In genomic region chr14:57999402-57999734, GRCm38 (mm10) we compare ENCODE assay signal across 9 mouse cellular contexts. TPM values are rescaled to one million over a fixed set of nuclear protein-coding genes. Genes with fewer than 3 reads are reported as not detected.
DNase-seq lines count a peak whose midpoint lies in the region; ATAC-seq and TF ChIP-seq lines count a peak whose summit lies in the region.
"Had no signal": no experiment of that assay in that cellular context is flagged by ENCODE, and none has a peak within 500 bp of the region (broad histone marks: within the 10 kb centered on the region; RNA-seq: fewer than 3 reads in every experiment).

No protein-coding gene starts in this region.

- no peaks in the 10 kb centered on the region for H3K9me3 ChIP-seq in heart, embryonic 16.5 days (replicated peaks; ENCODE audit: control insufficient read depth, low read length)
- H3K9me3 ChIP-seq in hindbrain, embryonic 12.5 days (replicated peaks): no peaks in the 10 kb centered on the region
- H3K9me3 ChIP-seq in midbrain, embryonic 11.5 days (ENCODE audit: control insufficient read depth, low read length): no peaks in the 10 kb centered on the region

- peaks cover 11% of the 10 kb centered on the region for H3K4me1 ChIP-seq in heart, embryonic 16.5 days (ENCODE audit: control insufficient read depth, insufficient read depth, low read length)
- H3K4me1 ChIP-seq in bone marrow, adult 2 months (ENCODE audit: control insufficient read depth, insufficient read depth, low read length): peaks cover 3% of the 10 kb centered on the region; the same call in 1 of the 2 replicates
- peaks cover 3% of the 10 kb centered on the region for H3K4me1 ChIP-seq in hindbrain, embryonic 12.5 days
- H3K4me1 ChIP-seq in midbrain, embryonic 11.5 days (ENCODE audit: control insufficient read depth, insufficient read depth, low read length): peaks cover 4% of the 10 kb centered on the region; the same call in 1 of the 2 replicates

- H3K27ac ChIP-seq in heart, embryonic 16.5 days (ENCODE audit: low read length): no peak overlapping the region; the same call in 1 of the 2 replicates
- H3K27ac ChIP-seq in bone marrow, adult 2 months (ENCODE audit: control insufficient read depth, insufficient read depth, low read depth, low read length, poor library complexity): no peak overlapping the region
- H3K27ac ChIP-seq in hindbrain, embryonic 12.5 days: peak overlapping the region; percentile 93; the same call in 1 of the 2 replicates
- H3K27ac ChIP-seq in midbrain, embryonic 11.5 days (ENCODE audit: low read depth, low read length): no peak overlapping the region

- peak; percentile 9; the same call in 1 of the 2 replicates for TF ChIP-seq CTCF in bone marrow, adult 2 months (IDR thresholded peaks at IDR 0.05; ENCODE audit: control insufficient read depth, insufficient read depth, low read length)

- peak overlapping the region; percentile 98 for H3K4me3 ChIP-seq in heart, embryonic 16.5 days (ENCODE audit: low read length)
- H3K4me3 ChIP-seq in bone marrow, adult 2 months (replicated peaks; ENCODE audit: control insufficient read depth, low read depth, low read length): peak overlapping the region; percentile 69
- H3K4me3 ChIP-seq in hindbrain, embryonic 12.5 days: peak overlapping the region; percentile 92
- H3K4me3 ChIP-seq in midbrain, embryonic 11.5 days (ENCODE audit: low read depth, low read length): peak overlapping the region; percentile 90

- peak overlapping the region; percentile 95; the same call in 1 of the 2 replicates for H3K9ac ChIP-seq in heart, embryonic 16.5 days (ENCODE audit: low read length)
- H3K9ac ChIP-seq in hindbrain, embryonic 12.5 days: no peak overlapping the region
- peak overlapping the region; percentile 94; the same call in 1 of the 2 replicates for H3K9ac ChIP-seq in midbrain, embryonic 11.5 days (ENCODE audit: low read length)

- DNase-seq in heart, adult 18-20 months: no peak
- DNase-seq in midbrain, embryonic 11.5 days (ENCODE audit: low spot score, missing footprints): no peak
- DNase-seq in spleen, postnatal 4 days (ENCODE audit: low spot score in 2 of 2): no peak
- DNase-seq in MN1 (ENCODE audit: low spot score): no peak
- DNase-seq in cerebellum, postnatal 14 days: no peak

- WGBS in heart, embryonic 16.5 days: 32% methylated on average over 5 of the region's 5 CpGs
- WGBS in bone marrow, adult 2 months: 33% methylated on average over 5 of the region's 5 CpGs
- 35% methylated on average over 5 of the region's 5 CpGs for WGBS in hindbrain, embryonic 12.5 days
- WGBS in midbrain, embryonic 11.5 days: 33% methylated on average over 5 of the region's 5 CpGs

- no peaks in the 10 kb centered on the region for H3K27me3 ChIP-seq in heart, embryonic 16.5 days (ENCODE audit: control insufficient read depth, insufficient read depth, low read length)
- H3K27me3 ChIP-seq in hindbrain, embryonic 12.5 days: no peaks in the 10 kb centered on the region; the same call in 1 of the 2 replicates
- no peaks in the 10 kb centered on the region; the same call in 1 of the 2 replicates for H3K27me3 ChIP-seq in midbrain, embryonic 11.5 days (ENCODE audit: control insufficient read depth, insufficient read depth, low read length)
- H3K27me3 ChIP-seq: Patski had no signal

- TF ChIP-seq POLR2A in bone marrow, adult 2 months (IDR thresholded peaks at IDR 0.05; ENCODE audit: borderline replicate concordance, control insufficient read depth, low read depth, low read length): no peak

- ATAC-seq in heart, embryonic 16.5 days (replicated peaks; ENCODE audit: extremely low read depth, insufficient read depth, low FRiP score): no peak
- peak; percentile 71; the same call in 1 of the 2 replicates for ATAC-seq in hindbrain, embryonic 12.5 days (ENCODE audit: low FRiP score)
- ATAC-seq in midbrain, embryonic 11.5 days (ENCODE audit: low FRiP score): no peak

- H3K4me2 ChIP-seq in heart, embryonic 16.5 days (ENCODE audit: low read depth, low read length): peak overlapping the region; percentile 88
- H3K4me2 ChIP-seq in hindbrain, embryonic 12.5 days (replicated peaks): peak overlapping the region; percentile 67
- H3K4me2 ChIP-seq in midbrain, embryonic 11.5 days: peak overlapping the region; percentile 65

- H3K36me3 ChIP-seq in heart, embryonic 16.5 days (ENCODE audit: control insufficient read depth, insufficient read depth): no peaks in the 10 kb centered on the region
- H3K36me3 ChIP-seq in hindbrain, embryonic 12.5 days: no peaks in the 10 kb centered on the region
- no peaks in the 10 kb centered on the region for H3K36me3 ChIP-seq in midbrain, embryonic 11.5 days (ENCODE audit: control insufficient read depth, insufficient read depth, low read length)

RNA-seq across cellular contexts. Expression of gene Micu2, which starts 0.3 kb away (rescaled TPM):
- polyA plus RNA-seq in heart, embryonic 16.5 days (2015; fragmentation: Nextera tagmentation; extraction: Ambion mirVana): 81.7 and 88.7 TPM in 2 replicates
- 10 to 100 TPM; 77.3 to 83.5 TPM for total RNA-seq in heart, adult 18-20 months (2021)
- polyA plus RNA-seq in bone marrow, adult 2 months (2011; ENCODE audit: insufficient read depth, insufficient read length, low replicate concordance, missing spikeins): 28.7 and 46.4 TPM in 2 replicates
- polyA plus RNA-seq in hindbrain, embryonic 12.5 days (2016; fragmentation: Nextera tagmentation; extraction: Ambion mirVana): 73.1 and 84.1 TPM in 2 replicates
- polyA plus RNA-seq in midbrain, embryonic 11.5 days (2014; fragmentation: Nextera tagmentation; extraction: Ambion mirVana): 54.1 and 54.5 TPM in 2 replicates
